Mouse (Mus musculus): ENCODE measurements around the gene Hap1.

DNA sequence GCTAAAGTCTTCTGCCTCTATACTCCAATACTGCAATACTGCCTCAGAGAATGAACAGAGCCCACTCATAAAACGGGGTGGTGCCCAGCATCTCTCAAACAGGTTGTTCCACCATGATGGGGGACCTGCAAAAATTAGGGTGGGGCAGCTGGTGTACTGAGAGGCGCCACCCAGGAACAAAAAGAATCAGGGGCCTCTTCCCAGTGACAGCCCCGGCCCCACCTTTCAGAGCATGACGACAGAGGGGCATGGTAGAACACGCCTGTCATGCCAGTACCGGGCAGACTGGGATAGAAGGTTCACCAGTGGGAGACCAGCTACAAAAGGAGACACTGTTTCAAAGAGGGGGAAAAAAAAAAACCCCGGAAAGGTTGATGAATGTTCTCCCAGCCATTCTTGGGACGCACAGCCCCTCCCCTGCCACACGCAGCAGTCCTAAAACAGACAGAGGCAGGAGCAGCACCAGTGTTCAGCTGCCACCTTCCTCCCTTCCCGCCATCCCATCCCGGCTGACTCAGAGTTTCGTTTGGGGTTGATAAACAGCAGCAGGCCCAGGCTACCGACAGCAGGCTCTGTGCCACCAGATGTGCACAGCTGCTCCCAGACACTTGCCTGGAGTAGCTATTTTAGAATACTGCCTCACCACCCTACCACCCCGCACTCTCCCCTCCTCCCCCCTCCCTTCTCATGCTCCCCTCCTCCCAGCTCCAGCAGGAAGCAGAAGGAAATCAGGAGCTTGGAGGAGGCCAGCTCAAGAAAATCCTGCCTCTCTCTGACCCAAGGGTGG, 31.9 kb upstream of the Hap1 start:
- TF ChIP-seq SIN3A (IDR thresholded peaks at IDR 0.05; ENCODE audit: low read length) = no peak
- no peak for TF ChIP-seq SMC3 (IDR thresholded peaks at IDR 0.05; ENCODE audit: low read depth, low read length)
- 0 out of 4 replicates have a peak, but pooled peaks of 1 of the 2 experiments have one; percentile 2 for TF ChIP-seq POLR2A (IDR thresholded peaks at IDR 0.05; ENCODE audit: control insufficient read depth in 1 of 2, insufficient read depth in 1 of 2, low read depth in 1 of 2, low read length in 2 of 2, poor library complexity in 1 of 2)
- no peak for TF ChIP-seq TAL1 (IDR thresholded peaks at IDR 0.05; ENCODE audit: low read length)
- no peak for TF ChIP-seq CHD1 (IDR thresholded peaks at IDR 0.05; ENCODE audit: low read depth, low read length)
- no peak for TF ChIP-seq POLR2AphosphoS2 (IDR thresholded peaks at IDR 0.05; ENCODE audit: low read length)
- no peak for TF ChIP-seq MAFK (IDR thresholded peaks at IDR 0.05; ENCODE audit: borderline replicate concordance, low read depth, low read length)
- TF ChIP-seq E2F4 (IDR thresholded peaks at IDR 0.05; ENCODE audit: borderline replicate concordance, low read depth, low read length) = no peak
